Mouse (Mus musculus): ENCODE results near the gene Pard3b. TPM values are rescaled to one million over a fixed set of nuclear protein-coding genes. Genes with fewer than 3 reads are reported as not detected.

Gene Pard3b
- polyA plus RNA-seq, 1 experiment, result 0.69 TPM

DNA sequence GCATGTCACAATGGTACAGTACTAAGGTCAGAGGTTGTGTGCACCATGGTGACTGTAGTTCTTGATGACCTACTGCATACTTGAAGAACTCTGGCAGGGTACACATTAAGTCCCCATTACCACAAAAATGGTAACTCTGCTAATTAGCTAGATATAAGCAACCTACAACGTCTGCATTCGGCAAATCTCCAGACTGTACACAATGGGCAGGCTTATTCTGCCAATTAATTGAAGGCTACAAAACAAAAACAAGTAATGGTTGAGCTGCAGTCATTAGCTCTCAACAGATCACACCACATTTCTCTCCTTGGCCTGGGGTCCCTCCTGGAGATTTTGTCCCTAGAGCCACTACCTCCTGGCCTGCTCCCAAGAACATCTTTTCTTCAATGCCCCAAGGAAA is 772.7 kb downstream of the Pard3b start:
- Histone ChIP-seq H3K4me3 (ENCODE audit: extremely low read depth, insufficient read depth, insufficient read length) (no peak overlapping the region), H3K4me1 (ENCODE audit: control insufficient read depth, insufficient read depth, insufficient read length) (no peaks in the 10 kb centered on the region), H3K27me3 (ENCODE audit: control insufficient read depth, insufficient read depth, low read length) (no peaks in the 10 kb centered on the region), H3K36me3 (ENCODE audit: control insufficient read depth, insufficient read depth, low read length) (no peaks in the 10 kb centered on the region), H3K27ac (ENCODE audit: insufficient read depth, low read length) (no peak overlapping the region)
- 92% methylated on average over 2 of the region's 2 CpGs for WGBS
- DNase-seq (ENCODE audit: low read depth in 1 of 2, low spot score in 2 of 2), result no peak
- TF ChIP-seq CTCF (IDR thresholded peaks at IDR 0.05; ENCODE audit: extremely low read depth, insufficient read depth, insufficient read length, insufficient replicate concordance), result no peak
- TF ChIP-seq POLR2A (IDR thresholded peaks at IDR 0.05; ENCODE audit: low read depth, low read length), result no peak

DNA sequence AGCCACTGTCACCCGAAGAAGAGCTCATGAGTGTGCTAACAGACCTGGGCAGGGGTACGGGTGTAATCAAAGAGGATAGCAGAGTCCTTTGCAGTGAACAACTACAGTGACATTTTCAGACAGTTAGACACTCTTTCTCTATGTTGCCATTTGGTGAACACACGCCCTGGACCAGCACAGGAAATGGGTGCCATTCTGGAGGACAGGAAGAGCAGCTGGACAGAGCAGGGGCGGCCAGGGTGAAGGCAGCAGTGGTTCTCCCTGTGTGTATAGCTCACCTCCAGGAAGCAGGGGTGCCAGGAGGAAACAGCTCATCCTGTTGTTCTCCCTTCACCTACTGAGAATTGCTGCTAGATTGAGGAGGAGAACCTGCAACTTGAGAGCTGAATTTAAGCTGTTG is 773.4 kb downstream of the Pard3b start:
- no peaks in the 10 kb centered on the region for H3K4me1 ChIP-seq (ENCODE audit: control insufficient read depth, insufficient read depth, insufficient read length)
- DNase-seq (ENCODE audit: low read depth in 1 of 2, low spot score in 2 of 2), result no peak
- H3K27me3 ChIP-seq (ENCODE audit: control insufficient read depth, insufficient read depth, low read length), result no peaks in the 10 kb centered on the region
- no peak overlapping the region for H3K27ac ChIP-seq (ENCODE audit: insufficient read depth, low read length)
- TF ChIP-seq CTCF (IDR thresholded peaks at IDR 0.05; ENCODE audit: extremely low read depth, insufficient read depth, insufficient read length, insufficient replicate concordance), result no peak
- WGBS, result 23% methylated on average over 4 of the region's 4 CpGs
- H3K36me3 ChIP-seq (ENCODE audit: control insufficient read depth, insufficient read depth, low read length), result no peaks in the 10 kb centered on the region
- H3K4me3 ChIP-seq (ENCODE audit: extremely low read depth, insufficient read depth, insufficient read length), result no peak overlapping the region

DNA sequence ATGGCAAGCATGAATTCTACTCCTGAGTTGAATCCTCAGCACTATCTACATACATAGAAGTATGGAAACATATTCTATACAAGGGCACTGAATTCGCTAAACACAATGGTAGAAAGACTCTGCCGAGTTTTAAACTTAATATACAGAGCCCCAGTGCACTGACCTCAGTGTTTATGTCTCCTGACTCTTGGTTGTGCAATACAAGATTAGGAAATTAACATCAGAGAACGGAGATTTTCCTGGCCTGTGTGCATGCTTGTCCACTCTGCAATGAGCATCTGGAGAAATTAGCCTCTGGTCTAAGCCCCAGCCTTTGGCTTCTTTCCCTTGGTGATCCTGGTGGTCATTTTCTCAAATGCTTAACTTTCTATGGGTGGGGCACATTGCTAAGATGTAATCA is 774.4 kb downstream of the Pard3b start:
- TF ChIP-seq CTCF (IDR thresholded peaks at IDR 0.05; ENCODE audit: extremely low read depth, insufficient read depth, insufficient read length, insufficient replicate concordance) (no peak), POLR2A (IDR thresholded peaks at IDR 0.05; ENCODE audit: low read depth, low read length) (no peak)
- H3K27ac ChIP-seq (ENCODE audit: insufficient read depth, low read length), result no peak overlapping the region
- no peak for DNase-seq (ENCODE audit: low read depth in 1 of 2, low spot score in 2 of 2)
- WGBS, result 81% methylated on average over 3 of the region's 3 CpGs
- no peaks in the 10 kb centered on the region for H3K27me3 ChIP-seq (ENCODE audit: control insufficient read depth, insufficient read depth, low read length)
- H3K4me3 ChIP-seq (ENCODE audit: extremely low read depth, insufficient read depth, insufficient read length), result no peak overlapping the region
- no peaks in the 10 kb centered on the region for H3K36me3 ChIP-seq (ENCODE audit: control insufficient read depth, insufficient read depth, low read length)
- no peaks in the 10 kb centered on the region for H3K4me1 ChIP-seq (ENCODE audit: control insufficient read depth, insufficient read depth, insufficient read length)

DNA sequence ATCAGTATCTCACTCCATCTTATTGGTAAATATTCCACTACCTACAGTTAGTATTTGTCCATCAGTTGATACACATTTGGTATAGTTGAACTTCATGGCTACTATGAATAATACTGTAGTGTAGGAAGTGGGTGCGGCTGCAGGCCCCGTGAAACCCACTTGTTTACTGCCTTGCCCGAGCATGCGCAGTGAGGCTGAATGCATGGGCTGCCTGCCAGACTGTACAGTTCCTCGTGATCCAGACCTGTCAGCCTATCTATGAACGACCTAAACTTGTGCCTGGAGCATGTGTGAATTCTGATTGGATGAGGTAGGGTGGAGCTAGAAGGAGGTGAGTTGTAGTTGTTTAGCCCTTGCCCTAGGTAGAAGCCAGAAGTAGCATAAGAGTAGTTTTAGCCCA is 775.9 kb downstream of the Pard3b start:
- Histone ChIP-seq H3K27me3 (ENCODE audit: control insufficient read depth, insufficient read depth, low read length) (no peaks in the 10 kb centered on the region), H3K36me3 (ENCODE audit: control insufficient read depth, insufficient read depth, low read length) (no peaks in the 10 kb centered on the region), H3K27ac (ENCODE audit: insufficient read depth, low read length) (no peak overlapping the region), H3K4me3 (ENCODE audit: extremely low read depth, insufficient read depth, insufficient read length) (no peak overlapping the region), H3K4me1 (ENCODE audit: control insufficient read depth, insufficient read depth, insufficient read length) (no peaks in the 10 kb centered on the region)
- 62% methylated on average over 6 of the region's 6 CpGs for WGBS
- TF ChIP-seq POLR2A (IDR thresholded peaks at IDR 0.05; ENCODE audit: low read depth, low read length) (no peak), CTCF (IDR thresholded peaks at IDR 0.05; ENCODE audit: extremely low read depth, insufficient read depth, insufficient read length, insufficient replicate concordance) (no peak)
- no peak for DNase-seq (ENCODE audit: low read depth in 1 of 2, low spot score in 2 of 2)

DNA sequence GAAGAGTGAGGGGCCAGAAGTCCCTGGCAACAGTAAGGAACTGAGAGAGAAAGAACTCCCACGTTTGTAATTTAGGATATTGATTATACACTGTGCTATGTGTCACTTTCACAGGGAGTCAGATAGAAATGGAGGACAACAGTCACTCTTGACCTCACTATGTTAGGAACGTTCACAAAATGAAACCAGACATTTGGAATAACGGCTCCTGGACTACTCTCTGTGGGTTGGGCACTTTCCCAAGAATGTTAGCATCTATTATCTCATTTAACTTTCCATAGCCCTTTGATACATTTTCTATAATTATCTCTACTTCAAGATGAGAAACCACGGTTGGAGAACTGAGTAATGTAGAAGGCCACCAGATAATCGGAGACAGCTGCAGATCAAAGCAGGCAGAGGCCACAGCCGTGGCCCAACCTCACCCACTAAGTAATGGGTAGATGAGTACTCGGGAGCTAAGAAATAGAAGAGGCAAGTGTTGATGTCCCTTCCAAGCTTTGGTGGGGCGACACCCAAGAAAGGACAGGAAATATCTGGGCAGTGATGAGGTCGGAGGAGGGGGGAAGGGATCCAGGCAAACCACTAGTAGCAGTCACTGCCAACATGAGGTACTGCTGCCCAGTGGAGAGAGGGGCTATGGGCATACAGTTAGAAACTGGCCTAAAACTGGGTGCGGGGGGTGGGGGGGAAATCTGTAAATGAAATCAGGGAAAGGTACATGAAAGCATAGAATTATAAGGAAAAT is 778.2 kb downstream of the Pard3b start:
- TF ChIP-seq POLR2A (IDR thresholded peaks at IDR 0.05; ENCODE audit: low read depth, low read length) (no peak), CTCF (IDR thresholded peaks at IDR 0.05; ENCODE audit: extremely low read depth, insufficient read depth, insufficient read length, insufficient replicate concordance) (no peak)
- no peak for DNase-seq (ENCODE audit: low read depth in 1 of 2, low spot score in 2 of 2)
- no peaks in the 10 kb centered on the region for H3K27me3 ChIP-seq (ENCODE audit: control insufficient read depth, insufficient read depth, low read length)
- H3K27ac ChIP-seq (ENCODE audit: insufficient read depth, low read length), result 0 out of 2 replicates have a peak overlapping the region, but pooled peaks have one; percentile 4
- H3K4me3 ChIP-seq (ENCODE audit: extremely low read depth, insufficient read depth, insufficient read length), result no peak overlapping the region
- 74% methylated on average over 10 of the region's 10 CpGs for WGBS
- H3K4me1 ChIP-seq (ENCODE audit: control insufficient read depth, insufficient read depth, insufficient read length), result no peaks in the 10 kb centered on the region
- H3K36me3 ChIP-seq (ENCODE audit: control insufficient read depth, insufficient read depth, low read length), result no peaks in the 10 kb centered on the region

DNA sequence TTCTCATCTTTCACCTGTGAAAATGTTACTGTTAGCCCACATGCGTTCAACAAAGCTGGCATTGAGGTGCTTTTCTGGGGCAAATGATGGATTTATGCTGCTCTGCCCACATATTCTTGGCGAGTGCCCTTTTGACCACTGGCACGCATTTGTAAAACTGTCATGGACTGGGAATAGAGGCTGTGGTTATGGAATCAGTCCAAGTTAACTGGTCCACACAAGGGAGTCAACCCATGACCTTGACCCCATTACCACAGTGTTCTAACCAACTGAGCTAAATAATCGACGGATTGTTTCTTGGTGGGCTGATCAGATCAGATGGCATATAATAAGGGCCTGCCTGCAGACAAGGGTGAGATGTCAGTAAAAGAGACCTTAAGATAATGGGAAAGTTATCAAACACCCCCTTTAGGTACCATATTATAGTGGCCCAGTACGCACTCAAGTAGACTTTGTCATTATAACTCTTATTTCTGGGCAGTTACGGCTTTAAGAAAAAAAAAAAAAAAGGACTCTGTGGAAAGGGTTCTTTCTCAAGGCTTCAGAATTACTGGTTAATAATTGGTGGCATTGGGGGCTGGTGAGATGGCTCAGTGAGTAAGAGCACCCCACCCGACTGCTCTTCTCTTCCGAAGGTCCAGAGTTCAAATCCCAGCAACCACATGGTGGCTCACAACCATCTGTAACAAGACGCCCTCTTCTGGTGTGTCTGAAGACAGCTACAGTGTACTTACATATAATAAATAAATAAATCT is 784.4 kb downstream of the Pard3b start:
- H3K36me3 ChIP-seq (ENCODE audit: control insufficient read depth, insufficient read depth, low read length), result no peaks in the 10 kb centered on the region
- H3K4me3 ChIP-seq (ENCODE audit: extremely low read depth, insufficient read depth, insufficient read length), result no peak overlapping the region
- H3K4me1 ChIP-seq (ENCODE audit: control insufficient read depth, insufficient read depth, insufficient read length), result no peaks in the 10 kb centered on the region
- TF ChIP-seq CTCF (IDR thresholded peaks at IDR 0.05; ENCODE audit: extremely low read depth, insufficient read depth, insufficient read length, insufficient replicate concordance), result no peak
- no peak for TF ChIP-seq POLR2A (IDR thresholded peaks at IDR 0.05; ENCODE audit: low read depth, low read length)
- 90% methylated on average over 10 of the region's 10 CpGs for WGBS
- no peaks in the 10 kb centered on the region for H3K27me3 ChIP-seq (ENCODE audit: control insufficient read depth, insufficient read depth, low read length)
- no peak for DNase-seq (ENCODE audit: low read depth in 1 of 2, low spot score in 2 of 2)
- no peak overlapping the region for H3K27ac ChIP-seq (ENCODE audit: insufficient read depth, low read length)

DNA sequence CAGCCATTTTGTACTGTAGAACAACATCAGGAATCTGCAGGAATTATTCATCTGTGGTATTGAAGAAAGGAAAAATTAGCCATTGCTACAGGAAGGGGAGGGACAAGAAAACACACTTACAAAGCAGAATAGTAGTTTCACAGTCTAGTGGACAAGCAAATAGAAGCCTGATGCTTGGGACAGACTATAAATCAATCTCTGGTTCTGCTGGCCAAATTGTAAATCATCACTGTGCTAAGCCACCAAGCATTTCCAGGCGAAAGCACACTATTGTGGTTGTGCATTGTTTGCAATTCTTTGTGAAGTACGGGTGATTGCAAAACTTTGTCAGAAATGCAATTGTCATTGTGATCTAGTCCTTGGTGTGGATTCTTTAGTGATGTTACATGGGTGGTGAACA is 786.7 kb downstream of the Pard3b start:
- Histone ChIP-seq H3K36me3 (ENCODE audit: control insufficient read depth, insufficient read depth, low read length) (no peaks in the 10 kb centered on the region), H3K27me3 (ENCODE audit: control insufficient read depth, insufficient read depth, low read length) (no peaks in the 10 kb centered on the region), H3K27ac (ENCODE audit: insufficient read depth, low read length) (no peak overlapping the region), H3K4me1 (ENCODE audit: control insufficient read depth, insufficient read depth, insufficient read length) (no peaks in the 10 kb centered on the region), H3K4me3 (ENCODE audit: extremely low read depth, insufficient read depth, insufficient read length) (no peak overlapping the region)
- no peak for DNase-seq (ENCODE audit: low read depth in 1 of 2, low spot score in 2 of 2)
- no peak for TF ChIP-seq CTCF (IDR thresholded peaks at IDR 0.05; ENCODE audit: extremely low read depth, insufficient read depth, insufficient read length, insufficient replicate concordance)
- no peak for TF ChIP-seq POLR2A (IDR thresholded peaks at IDR 0.05; ENCODE audit: low read depth, low read length)
- WGBS, result 90% methylated on average over 2 of the region's 2 CpGs

Measured in spleen, adult 2 months (tissue).